Mouse (Mus musculus) midbrain, postnatal 0 days (tissue): ENCODE results near the gene Spata32. TPM values are rescaled to one million over a fixed set of nuclear protein-coding genes. Genes with fewer than 3 reads are reported as not detected.
A peak's percentile ranks its signal among the peaks of the same experiment; 100 is the strongest.

Source experiments
- ATAC-seq: fragments of 200-750 bp; cut with Nextera tagmentation; 2 replicates; pipeline ENCODE4 v1.8.0; 2017; ENCODE audit warnings: moderate number of reproducible peaks, mild to moderate bottlenecking, moderate TSS enrichment, moderate library complexity; ENCODE audit not compliant: low FRiP score
- DNase-seq: peaks from one replicate; pipeline ENCODE4 v3.0.0-alpha.2; 2015; ENCODE audit warnings: low spot score
- H3K27ac ChIP-seq: fragments of 300-500 bp; sonication (generic); 2 replicates; pipeline ENCODE4 v1.5.1; 2014; ENCODE audit warnings: low read depth, mild to moderate bottlenecking, low read length, mixed read lengths
- H3K27me3 ChIP-seq: fragments of 300-500 bp; sonication (generic); 2 replicates; pipeline ENCODE4 v1.6.1; 2014; ENCODE audit warnings: low read length, control low read depth, mixed read lengths; ENCODE audit not compliant: insufficient read depth
- H3K36me3 ChIP-seq: fragments of 300-500 bp; sonication (generic); 2 replicates; pipeline ENCODE4 v1.6.1; 2014; ENCODE audit warnings: low read length, control low read depth, mixed read lengths; ENCODE audit not compliant: insufficient read depth
- H3K4me1 ChIP-seq: fragments of 300-500 bp; sonication (generic); 2 replicates; pipeline ENCODE4 v1.6.1; 2014; ENCODE audit warnings: mild to moderate bottlenecking, control low read depth, antibody characterized with exemption, low read length, mixed read lengths; ENCODE audit not compliant: insufficient read depth
- H3K4me2 ChIP-seq: fragments of 300-500 bp; sonication (generic); 2 replicates; pipeline ENCODE4 v1.6.1; 2014; ENCODE audit warnings: low read depth, mild to moderate bottlenecking, low read length, mixed read lengths; ENCODE audit not compliant: poor library complexity, severe bottlenecking
- H3K4me3 ChIP-seq: fragments of 300-500 bp; sonication (generic); 2 replicates; pipeline ENCODE4 v1.5.1; 2014; ENCODE audit warnings: low read depth, mild to moderate bottlenecking, low read length, moderate library complexity
- H3K9ac ChIP-seq: fragments of 300-500 bp; sonication (generic); replicated peaks from 2 replicates; pipeline ENCODE4 v1.6.1; 2014; ENCODE audit warnings: mild to moderate bottlenecking, low read length, moderate library complexity, mixed read lengths; ENCODE audit not compliant: poor library complexity, severe bottlenecking
- H3K9me3 ChIP-seq: fragments of 300-500 bp; sonication (generic); 2 replicates; pipeline ENCODE4 v1.6.1; 2016; ENCODE audit warnings: low read length, control low read depth
- CTCF ChIP-seq: IDR thresholded peaks from 2 replicates; pipeline ENCODE4 v1.5.1; 2016; ENCODE audit warnings: antibody characterized with exemption, mild to moderate bottlenecking
- WGBS: fragments of 180-500 bp; shearing (Covaris S2); extraction: QIAGEN DNeasy Blood & Tissue Kit; methylation state at CpG from one replicate; pipeline ENCODE4 v1.1.7; 2014; 5-methylcytosine and 5-hydroxymethylcytosine counted together
- polyA plus RNA-seq: library from polyadenylated mRNA; unstranded; fragments of >200 nt; fragmentation: Nextera tagmentation; extraction: Ambion mirVana; gene quantifications from 2 replicates; pipeline ENCODE4 v1.2.1, GENCODE M21; 2015
- total RNA-seq: library from RNA; depleted of rRNA; stranded (reverse); fragments of >200 nt; gene quantifications from 2 replicates; pipeline ENCODE4 v1.2.3, GENCODE M21; 2014

Spata32 gene
- total and polyA plus RNA-seq, 2 experiments from 2014 or later: 1.2 to 1.4 TPM

DNA sequence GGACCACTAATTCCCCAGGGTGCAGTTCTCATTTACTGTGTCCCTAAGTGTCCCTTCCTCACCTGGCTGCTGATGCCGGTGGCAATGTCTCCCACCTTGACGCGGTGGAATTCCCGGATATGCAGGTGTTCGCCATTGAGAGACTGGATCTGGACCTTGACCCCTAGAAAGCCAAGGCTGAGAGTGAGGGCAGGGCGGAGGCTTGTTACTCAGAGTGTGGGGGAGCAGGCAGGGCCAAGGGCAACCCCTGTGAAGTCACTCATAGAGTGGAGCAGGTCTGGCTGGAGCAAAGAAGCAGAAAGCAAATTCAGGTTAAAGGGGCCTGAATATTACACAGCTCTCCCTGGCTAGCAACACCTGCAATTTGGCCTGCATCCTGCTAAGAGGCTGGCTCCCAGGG lies 3.2 kb upstream of the Spata32 start:
- Histone ChIP-seq H3K9me3 (no peaks in the 10 kb centered on the region), H3K4me1 (no peaks in the 10 kb centered on the region; the same call in 1 of the 2 replicates), H3K4me2 (no peak overlapping the region), H3K27me3 (no peaks in the 10 kb centered on the region), H3K27ac (no peak overlapping the region), H3K9ac (no peak overlapping the region), H3K4me3 (no peak overlapping the region), H3K36me3 (peaks cover 37% of the 10 kb centered on the region)
- 94% methylated on average over 6 of the region's 6 CpGs for WGBS
- TF ChIP-seq CTCF: no peak
- ATAC-seq (no peak), DNase-seq (no peak)

DNA sequence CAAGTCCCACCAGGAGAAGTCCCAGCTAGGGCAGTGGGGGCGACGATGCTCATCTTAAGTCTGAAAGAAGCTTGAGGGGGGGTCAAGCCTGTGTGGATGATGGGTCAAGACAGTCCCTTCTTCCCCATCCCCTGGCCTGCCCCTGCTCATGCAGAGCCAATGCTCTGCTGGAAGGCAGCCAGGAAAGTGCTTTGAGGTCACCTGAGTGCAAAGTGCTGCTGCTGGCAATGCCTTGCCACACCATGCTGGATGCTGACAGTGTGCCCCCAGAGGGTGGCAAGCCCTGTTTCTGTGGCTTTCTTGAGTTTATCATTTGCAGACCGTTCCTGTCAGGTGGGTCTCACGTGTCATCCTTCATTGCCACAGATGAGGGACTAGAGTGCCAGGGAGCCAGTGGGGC lies 1.8 kb upstream of the Spata32 start:
- no peaks in the 10 kb centered on the region for H3K27me3 ChIP-seq
- H3K4me1 ChIP-seq: no peaks in the 10 kb centered on the region; the same call in 1 of the 2 replicates
- no peak for ATAC-seq
- no peak overlapping the region for H3K9ac ChIP-seq
- no peaks in the 10 kb centered on the region for H3K9me3 ChIP-seq
- no peak overlapping the region for H3K4me3 ChIP-seq
- 78% methylated on average over 4 of the region's 4 CpGs for WGBS
- H3K27ac ChIP-seq: no peak overlapping the region
- H3K4me2 ChIP-seq: no peak overlapping the region
- peaks cover 30% of the 10 kb centered on the region for H3K36me3 ChIP-seq
- no peak for TF ChIP-seq CTCF
- DNase-seq: no peak

DNA sequence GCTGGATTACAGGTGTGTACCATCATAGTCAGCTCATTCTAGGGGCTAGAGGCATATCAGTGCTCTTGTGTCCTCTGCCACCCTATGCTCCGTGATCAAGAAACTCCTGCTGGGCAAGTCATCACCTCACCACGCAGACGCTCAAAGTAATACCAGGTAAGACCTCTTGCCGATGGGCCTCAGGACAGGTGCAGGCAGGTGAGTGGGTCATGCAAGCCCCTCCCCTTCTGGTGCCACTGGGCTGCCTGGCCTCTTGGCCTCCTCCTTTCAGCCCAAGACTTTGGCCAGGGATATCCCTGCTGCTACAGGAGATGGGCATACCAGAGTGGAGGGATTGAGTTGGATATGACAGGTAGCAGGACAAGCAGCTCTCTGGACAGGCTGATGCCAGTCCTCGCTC lies 1.0 kb upstream of the Spata32 start:
- peaks cover 25% of the 10 kb centered on the region for H3K36me3 ChIP-seq
- no peak overlapping the region for H3K4me3 ChIP-seq
- ATAC-seq (no peak), DNase-seq (no peak)
- no peak for TF ChIP-seq CTCF
- no peaks in the 10 kb centered on the region for H3K9me3 ChIP-seq
- no peak overlapping the region for H3K9ac ChIP-seq
- no peak overlapping the region for H3K27ac ChIP-seq
- H3K4me1 ChIP-seq: no peaks in the 10 kb centered on the region; the same call in 1 of the 2 replicates
- 93% methylated on average over 5 of the region's 5 CpGs for WGBS
- H3K4me2 ChIP-seq: no peak overlapping the region
- H3K27me3 ChIP-seq: no peaks in the 10 kb centered on the region

DNA sequence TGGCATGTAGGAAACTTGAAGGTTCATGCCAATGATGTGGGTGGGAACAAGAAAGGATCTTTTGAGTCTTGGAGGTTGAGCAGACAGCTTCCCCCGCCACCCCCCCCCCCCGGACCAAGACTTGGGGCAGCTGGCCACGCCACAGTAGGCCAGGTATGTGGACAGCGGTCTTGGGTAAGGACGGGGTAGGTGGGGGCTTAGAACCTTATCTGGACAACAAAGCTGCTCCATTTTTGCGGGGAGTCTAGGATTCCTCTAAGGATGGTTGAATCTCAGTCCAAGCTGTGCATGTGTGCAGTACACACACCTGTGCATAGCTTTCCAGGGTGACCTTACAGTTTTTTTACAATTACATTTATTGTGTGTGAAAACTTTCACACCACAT lies 277 bp upstream of the Spata32 start:
- H3K27ac ChIP-seq: peak overlapping the region; percentile 62

DNA sequence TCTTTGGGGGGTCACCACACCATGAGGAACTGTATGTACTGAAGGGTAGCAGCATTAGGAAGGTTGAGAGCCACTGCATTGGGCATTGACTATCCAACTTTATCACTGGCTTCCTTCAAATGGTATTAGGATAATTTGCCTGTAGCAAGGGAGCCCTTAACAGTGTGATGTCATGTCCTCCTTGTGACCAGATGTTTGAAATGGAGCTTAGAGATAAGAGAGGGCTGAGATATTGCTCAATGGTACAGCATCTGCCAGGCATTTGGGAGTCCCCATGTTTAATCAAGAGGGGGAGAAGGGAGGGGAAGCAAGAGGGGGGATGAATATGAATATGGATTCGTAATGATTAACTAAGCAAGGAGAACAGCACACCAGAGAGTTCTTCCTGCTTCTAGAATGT lies 2.9 kb downstream of the Spata32 start:
- DNase-seq: no peak
- H3K4me1 ChIP-seq: no peaks in the 10 kb centered on the region; the same call in 1 of the 2 replicates
- no peaks in the 10 kb centered on the region for H3K27me3 ChIP-seq
- 70% methylated on average over 1 of the region's 1 CpGs for WGBS
- H3K4me2 ChIP-seq: no peak overlapping the region
- ATAC-seq: no peak
- H3K36me3 ChIP-seq: peaks cover 6% of the 10 kb centered on the region
- no peak for TF ChIP-seq CTCF
- no peak overlapping the region for H3K27ac ChIP-seq
- H3K9me3 ChIP-seq: no peaks in the 10 kb centered on the region
- H3K9ac ChIP-seq: no peak overlapping the region
- no peak overlapping the region for H3K4me3 ChIP-seq

More for the DNA sequence above, 277 bp upstream of the Spata32 start:
- no peaks in the 10 kb centered on the region; the same call in 1 of the 2 replicates for H3K4me1 ChIP-seq
- no peaks in the 10 kb centered on the region for H3K9me3 ChIP-seq
- WGBS: 28% methylated on average over 6 of the region's 6 CpGs
- peak overlapping the region; percentile 58 for H3K4me3 ChIP-seq
- H3K36me3 ChIP-seq: peaks cover 18% of the 10 kb centered on the region
- ATAC-seq: peak; percentile 52
- TF ChIP-seq CTCF: no peak
- DNase-seq: no peak
- peak overlapping the region; percentile 96 for H3K4me2 ChIP-seq
- peak overlapping the region; percentile 64 for H3K9ac ChIP-seq
- H3K27me3 ChIP-seq: no peaks in the 10 kb centered on the region

DNA sequence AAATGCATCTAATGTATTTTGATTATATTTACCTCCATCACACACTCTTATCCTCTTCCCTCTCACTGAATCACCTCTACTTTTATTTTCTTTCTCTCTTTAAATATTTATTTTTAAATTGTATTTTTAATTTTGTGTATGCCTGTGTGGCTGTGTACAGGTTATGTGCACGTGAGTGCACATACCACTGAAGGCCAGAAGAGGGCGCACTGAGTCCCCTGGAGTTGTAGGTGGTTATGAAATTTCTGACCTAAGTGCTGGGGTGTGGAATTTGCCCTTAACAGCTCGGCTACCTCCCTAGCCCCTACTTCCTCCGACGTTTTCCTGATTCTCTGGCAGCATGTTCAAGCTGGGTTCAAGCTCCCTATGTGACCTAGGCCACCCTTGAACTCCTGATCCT lies 4.5 kb downstream of the Spata32 start:
- Histone ChIP-seq H3K4me1 (no peaks in the 10 kb centered on the region; the same call in 1 of the 2 replicates), H3K36me3 (no peaks in the 10 kb centered on the region), H3K27me3 (no peaks in the 10 kb centered on the region), H3K27ac (no peak overlapping the region), H3K4me3 (no peak overlapping the region), H3K4me2 (no peak overlapping the region), H3K9me3 (no peaks in the 10 kb centered on the region), H3K9ac (no peak overlapping the region)
- 87% methylated on average over 5 of the region's 5 CpGs for whole genome bisulfite sequencing
- DNase-seq (no peak), ATAC-seq (no peak)
- peak; percentile 37 for TF ChIP-seq CTCF
